Mouse (Mus musculus) brain, embryonic 14.5 days (tissue): Measurements from ENCODE around the gene Gemin8.

Experiments used
- CTCF ChIP-seq: fragments of 200-500 bp; IDR thresholded peaks from 2 replicates; pipeline ENCODE4 v1.5.1; 2012; ENCODE audit warnings: inconsistent platforms, mild to moderate bottlenecking, moderate library complexity, borderline replicate concordance; ENCODE audit not compliant: insufficient read depth, insufficient read length; ENCODE audit errors: extremely low read depth
- POLR2A ChIP-seq: fragments of 200-500 bp; IDR thresholded peaks from 2 replicates; pipeline ENCODE4 v1.6.1; 2012; ENCODE audit warnings: mild to moderate bottlenecking, inconsistent platforms, borderline replicate concordance; ENCODE audit not compliant: poor library complexity, insufficient read depth, insufficient read length, severe bottlenecking; ENCODE audit errors: extremely low read depth

DNA sequence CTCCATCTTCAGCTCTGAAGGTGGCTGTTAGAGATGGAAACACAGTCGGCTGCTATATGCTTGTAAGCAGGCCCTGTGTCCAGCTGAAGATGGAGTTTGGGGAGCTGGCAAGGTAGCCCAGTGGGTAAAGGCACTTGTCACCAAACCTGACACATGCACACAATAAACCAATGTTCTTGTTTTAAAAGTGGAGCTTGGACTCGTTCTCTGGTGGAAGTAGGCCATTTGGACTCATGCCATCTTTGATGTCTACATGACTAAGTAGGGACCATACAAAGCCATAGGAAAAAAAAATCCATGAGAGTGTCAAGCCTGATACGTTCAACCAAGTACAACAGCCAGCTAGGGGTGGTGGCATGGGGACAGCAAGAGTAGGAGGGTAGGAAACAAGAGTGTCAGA, 2.4 kb downstream of the Gemin8 start:
- TF ChIP-seq POLR2A (no peak), CTCF (no peak)
